Mouse (Mus musculus): Measurements from ENCODE around the gene Copz1.

DNA sequence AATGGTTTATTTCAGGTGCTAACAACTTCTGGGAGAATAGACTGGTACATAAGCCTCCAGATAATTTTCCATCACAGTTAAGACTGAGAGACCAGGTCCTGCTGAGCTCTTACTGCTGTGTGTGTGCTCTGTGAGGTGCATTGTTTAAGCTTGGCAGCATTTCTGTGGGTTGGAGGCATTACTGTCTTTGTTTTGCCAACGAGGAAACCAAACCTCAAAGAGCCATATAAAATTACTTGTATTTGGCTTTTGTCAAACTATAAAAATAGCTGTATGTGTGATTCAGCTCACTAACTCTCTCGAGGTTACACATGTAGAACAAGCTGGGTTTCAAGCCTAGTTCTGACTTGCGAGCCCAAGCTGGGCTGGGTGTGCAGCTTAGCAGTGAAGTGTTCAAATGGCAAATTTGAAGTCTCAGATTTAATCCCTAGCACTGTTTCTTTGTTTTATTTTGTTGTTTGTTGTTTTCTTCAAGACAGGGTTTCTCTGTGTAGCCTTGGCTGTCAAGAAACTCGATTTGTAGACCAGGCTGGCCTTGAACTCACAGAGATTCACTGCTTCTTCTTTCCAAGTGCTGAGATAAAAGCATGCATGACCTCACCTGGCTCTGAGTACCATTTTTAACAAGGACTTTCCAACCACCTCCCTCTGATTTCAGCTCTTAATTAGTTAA lies 20.3 kb downstream of the Copz1 start:
- TF ChIP-seq CTCF (IDR thresholded peaks at IDR 0.05; ENCODE audit: extremely low read depth, insufficient read depth, insufficient read length, insufficient replicate concordance): no peak
- TF ChIP-seq POLR2A (IDR thresholded peaks at IDR 0.05; ENCODE audit: low read depth, low read length): no peak
